Mouse (Mus musculus) midbrain, embryonic 14.5 days (tissue): ENCODE data around the gene C9orf72. TPM values are rescaled to one million over a fixed set of nuclear protein-coding genes. Genes with fewer than 3 reads are reported as not detected.
"Not testable (repeated sequence)": the region's sequence is repeated elsewhere in the genome, so short reads cannot be mapped to it uniquely, and the experiment has no call there.

ENCODE experiments used
- ATAC-seq: fragments of 200-750 bp; cut with Nextera tagmentation; 2 replicates; pipeline ENCODE4 v1.8.0; 2017; ENCODE audit warnings: moderate number of reproducible peaks, moderate library complexity; ENCODE audit not compliant: low FRiP score, low TSS enrichment
- DNase-seq: peaks from one replicate; pipeline ENCODE4 v3.0.0-alpha.2; 2015
- H3K27ac ChIP-seq: fragments of 300-500 bp; sonication (generic); replicated peaks from 2 replicates; pipeline ENCODE4 v1.5.1; 2014; ENCODE audit warnings: mild to moderate bottlenecking, low read depth, low read length, moderate library complexity
- H3K27me3 ChIP-seq: fragments of 300-500 bp; sonication (generic); 2 replicates; pipeline ENCODE4 v1.6.1; 2014; ENCODE audit warnings: low read length, control low read depth, mixed read lengths; ENCODE audit not compliant: control insufficient read depth, insufficient read depth
- H3K36me3 ChIP-seq: fragments of 300-500 bp; sonication (generic); 2 replicates; pipeline ENCODE4 v1.6.1; 2014; ENCODE audit warnings: low read length, control low read depth; ENCODE audit not compliant: control insufficient read depth, insufficient read depth
- H3K4me1 ChIP-seq: fragments of 300-500 bp; sonication (generic); 2 replicates; pipeline ENCODE4 v1.6.1; 2014; ENCODE audit warnings: mild to moderate bottlenecking, antibody characterized with exemption, low read length, control low read depth; ENCODE audit not compliant: control insufficient read depth, insufficient read depth
- H3K4me2 ChIP-seq: fragments of 300-500 bp; sonication (generic); 2 replicates; pipeline ENCODE4 v1.6.1; 2014; ENCODE audit warnings: mild to moderate bottlenecking, low read length, moderate library complexity
- H3K4me3 ChIP-seq: fragments of 300-500 bp; sonication (generic); replicated peaks from 2 replicates; pipeline ENCODE4 v1.5.1; 2014; ENCODE audit warnings: low read depth, low read length
- H3K9ac ChIP-seq: fragments of 300-500 bp; sonication (generic); replicated peaks from 2 replicates; pipeline ENCODE4 v1.6.1; 2014; ENCODE audit warnings: mild to moderate bottlenecking, low read length, moderate library complexity
- H3K9me3 ChIP-seq: fragments of 300-500 bp; sonication (generic); 2 replicates; pipeline ENCODE4 v1.6.1; 2016; ENCODE audit warnings: low read length, control low read depth, mixed read lengths; ENCODE audit not compliant: control insufficient read depth
- WGBS: fragments of 180-500 bp; shearing (Covaris S2); extraction: QIAGEN DNeasy Blood & Tissue Kit; methylation state at CpG from one replicate; pipeline ENCODE4 v1.1.7; 2014; 5-methylcytosine and 5-hydroxymethylcytosine counted together
- polyA plus RNA-seq: library from polyadenylated mRNA; unstranded; fragments of >200 nt; fragmentation: Nextera tagmentation; extraction: Ambion mirVana; gene quantifications from 2 replicates; pipeline ENCODE4 v1.2.1, GENCODE M21; 2014

The C9orf72 gene
- 48.2 and 52.8 TPM in 2 replicates for polyA plus RNA-seq

DNA sequence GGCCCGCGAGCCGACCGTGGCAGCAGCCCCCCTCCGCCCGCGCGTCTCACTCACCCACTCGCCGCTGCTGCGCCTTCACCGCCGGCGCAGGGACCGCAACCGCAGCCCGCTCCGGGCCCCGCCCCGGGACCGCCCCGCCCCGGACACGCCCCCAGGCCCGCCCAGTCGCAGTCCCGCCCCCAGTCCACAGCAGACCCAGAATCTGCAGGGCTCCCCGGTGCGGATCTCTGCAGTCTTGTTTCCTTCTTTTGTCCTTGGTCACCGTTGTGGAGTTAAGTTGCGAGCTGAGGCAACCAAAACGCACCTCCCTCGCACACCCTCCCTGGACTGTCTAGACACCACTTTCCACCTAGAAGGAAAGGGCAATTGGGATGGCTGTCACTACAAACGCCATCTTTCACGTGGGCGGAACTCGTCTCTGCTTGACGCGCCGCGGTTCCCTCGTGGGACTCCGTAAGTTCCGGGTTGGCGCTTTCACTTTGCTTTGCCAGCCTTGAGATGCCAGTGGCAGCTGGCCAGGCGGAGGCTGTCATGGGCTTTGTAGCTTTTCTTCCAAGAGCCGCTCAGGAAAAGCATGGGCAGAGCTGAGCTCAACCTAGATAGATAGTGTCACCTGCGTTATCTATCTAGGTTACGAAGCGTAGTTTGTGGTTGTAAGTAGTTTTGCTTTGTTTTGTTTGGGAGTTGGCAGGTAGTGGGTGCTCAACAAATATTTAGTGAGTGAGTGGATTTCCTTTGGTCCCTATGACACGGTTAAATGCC, at the start of gene C9orf72:
Gene C9orf72, minus strand, starts transcription at position 442 of the 762 bp plus-strand sequence.
- ATAC-seq (peak; percentile 98), DNase-seq (peak; percentile 98)
- Histone ChIP-seq H3K36me3 (no peaks in the 10 kb centered on the region), H3K27me3 (no peaks in the 10 kb centered on the region), H3K9me3 (no peaks in the 10 kb centered on the region), H3K9ac (peak within 1 kb of the TSS; percentile 80), H3K4me3 (peak within 1 kb of the TSS; percentile 89), H3K27ac (peak within 1 kb of the TSS; percentile 89), H3K4me2 (peak within 1 kb of the TSS; percentile 81), H3K4me1 (peaks cover 10% of the 10 kb centered on the region; the same call in 1 of the 2 replicates)
- WGBS = under 1% methylated on average over 51 of the region's 51 CpGs

- no peak overlapping the region for H3K4me2 ChIP-seq
- no peak overlapping the region for H3K9ac ChIP-seq
- H3K27me3 ChIP-seq = no peaks in the 10 kb centered on the region
- whole genome bisulfite sequencing = 76% methylated on average over 9 of the region's 9 CpGs
- no peaks in the 10 kb centered on the region for H3K9me3 ChIP-seq
- ATAC-seq = no peak
- H3K4me1 ChIP-seq = no peaks in the 10 kb centered on the region
- DNase-seq = no peak
- H3K36me3 ChIP-seq = no peaks in the 10 kb centered on the region
- no peak overlapping the region for H3K4me3 ChIP-seq
- no peak overlapping the region for H3K27ac ChIP-seq
Measured at GRCm38 (mm10) chr4:35259006-35259405, 33.0 kb upstream of the C9orf72 start.

DNA sequence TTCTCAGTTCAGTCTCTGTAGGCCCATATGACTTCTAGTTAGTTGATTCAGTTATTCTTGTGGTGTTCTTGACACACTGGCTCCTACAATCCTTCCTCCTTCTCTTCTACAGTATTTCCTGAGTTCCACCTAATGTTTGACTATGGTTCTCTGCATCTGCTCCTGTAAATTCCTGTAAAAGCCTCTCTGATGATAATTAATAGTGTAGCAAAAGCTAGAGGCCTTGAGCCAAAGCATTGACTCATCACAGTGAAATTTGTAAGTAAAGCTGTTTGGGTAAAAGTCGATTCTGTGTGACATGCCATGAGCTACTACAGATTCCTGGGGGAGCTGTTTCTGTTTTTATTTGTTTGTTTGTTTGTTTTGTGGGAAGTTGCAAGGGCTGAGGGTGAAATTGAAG, 18.0 kb upstream of the C9orf72 start:
- H3K9ac ChIP-seq = no peak overlapping the region
- no peaks in the 10 kb centered on the region for H3K36me3 ChIP-seq
- H3K27ac ChIP-seq = no peak overlapping the region
- WGBS = 87% methylated on average over 1 of the region's 1 CpGs
- H3K4me1 ChIP-seq = no peaks in the 10 kb centered on the region
- no peak overlapping the region for H3K4me3 ChIP-seq
- DNase-seq (no peak), ATAC-seq (no peak)
- H3K4me2 ChIP-seq = no peak overlapping the region
- no peaks in the 10 kb centered on the region for H3K9me3 ChIP-seq
- no peaks in the 10 kb centered on the region for H3K27me3 ChIP-seq

DNA sequence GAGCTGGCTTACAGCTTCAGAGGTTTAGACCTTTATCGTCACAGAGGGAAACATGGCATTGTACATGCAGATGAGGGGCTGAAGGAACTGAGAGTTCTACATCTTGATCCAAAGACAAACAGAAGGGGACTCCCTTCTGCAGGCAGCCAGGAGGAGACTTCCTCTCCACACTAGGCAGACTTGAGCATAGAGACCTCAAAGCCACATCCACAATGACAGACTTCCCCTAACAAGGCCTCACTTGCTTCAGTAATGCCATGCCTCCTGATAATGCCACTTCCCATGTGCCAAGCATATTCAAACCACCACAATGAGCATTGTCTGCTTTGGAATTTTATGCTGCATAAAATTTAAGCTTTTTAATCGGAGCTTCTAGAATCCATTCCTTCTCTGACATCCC, 15.8 kb upstream of the C9orf72 start:
- H3K4me2 ChIP-seq = no peak overlapping the region
- DNase-seq (no peak), ATAC-seq (no peak)
- H3K36me3 ChIP-seq = no peaks in the 10 kb centered on the region
- no peak overlapping the region for H3K4me3 ChIP-seq
- H3K9me3 ChIP-seq = no peaks in the 10 kb centered on the region
- 84% methylated on average over 2 of the region's 2 CpGs for WGBS
- H3K27ac ChIP-seq = no peak overlapping the region
- no peaks in the 10 kb centered on the region for H3K4me1 ChIP-seq
- no peaks in the 10 kb centered on the region for H3K27me3 ChIP-seq
- H3K9ac ChIP-seq = no peak overlapping the region

DNA sequence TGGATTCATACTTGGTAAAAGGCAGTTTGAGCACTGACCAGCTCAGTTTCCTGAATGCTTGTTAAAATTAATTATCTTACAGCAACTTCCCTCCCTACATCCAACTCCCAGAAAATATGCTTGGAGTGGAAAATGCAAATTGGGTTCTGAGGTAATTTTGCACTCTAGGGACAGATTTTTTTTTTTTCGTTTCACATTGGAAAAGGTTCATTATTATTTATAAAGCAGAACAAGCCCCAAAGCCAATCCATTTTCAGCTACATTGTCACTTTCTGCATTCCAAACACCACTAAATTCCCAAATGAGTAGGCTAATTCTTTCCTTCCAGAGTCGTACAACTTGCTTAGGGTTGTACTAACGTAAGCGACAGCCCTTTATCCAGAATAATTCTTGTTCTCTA, 12.7 kb upstream of the C9orf72 start:
- Histone ChIP-seq H3K4me3 (no peak overlapping the region), H3K27ac (no peak overlapping the region), H3K9ac (no peak overlapping the region), H3K9me3 (no peaks in the 10 kb centered on the region), H3K27me3 (no peaks in the 10 kb centered on the region), H3K36me3 (no peaks in the 10 kb centered on the region), H3K4me1 (no peaks in the 10 kb centered on the region), H3K4me2 (no peak overlapping the region)
- ATAC-seq (no peak), DNase-seq (peak; percentile 75)
- 32% methylated on average over 4 of the region's 4 CpGs for WGBS

DNA sequence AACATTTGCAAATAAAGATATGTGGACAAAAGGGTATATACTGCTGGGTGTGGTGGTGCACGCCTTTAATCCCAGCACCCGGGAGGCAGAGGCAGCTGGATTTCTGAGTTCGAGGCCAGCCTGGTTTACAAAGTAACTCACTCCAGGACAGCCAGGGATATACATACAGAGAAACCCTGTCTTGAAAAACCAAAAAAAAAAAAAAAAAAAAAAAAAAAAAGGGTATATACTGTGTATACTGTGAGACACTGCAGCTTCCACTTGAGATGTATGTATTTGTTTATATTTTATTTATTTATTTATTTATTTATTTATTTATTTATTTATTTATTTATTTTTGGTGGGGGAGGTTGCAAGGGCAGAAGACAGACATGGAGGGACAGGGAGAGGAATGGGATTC, 12.3 kb upstream of the C9orf72 start:
- not testable (repeated sequence) for H3K9me3 ChIP-seq, DNase-seq, H3K4me1 ChIP-seq, H3K4me2 ChIP-seq, H3K27me3 ChIP-seq, H3K27ac ChIP-seq, H3K4me3 ChIP-seq, ATAC-seq, H3K9ac ChIP-seq, H3K36me3 ChIP-seq
- WGBS = 87% methylated on average over 3 of the region's 3 CpGs

GRCm38 (mm10) chr4:35236313-35236712, 10.3 kb upstream of the C9orf72 start:
- no peak overlapping the region for H3K9ac ChIP-seq
- H3K27me3 ChIP-seq = no peaks in the 10 kb centered on the region
- DNase-seq = no peak
- no peak for ATAC-seq
- H3K4me2 ChIP-seq = no peak overlapping the region
- H3K4me1 ChIP-seq = no peaks in the 10 kb centered on the region
- no peak overlapping the region for H3K27ac ChIP-seq
- no peaks in the 10 kb centered on the region for H3K9me3 ChIP-seq
- no peak overlapping the region for H3K4me3 ChIP-seq
- WGBS = 93% methylated on average over 2 of the region's 2 CpGs
- no peaks in the 10 kb centered on the region for H3K36me3 ChIP-seq

DNA sequence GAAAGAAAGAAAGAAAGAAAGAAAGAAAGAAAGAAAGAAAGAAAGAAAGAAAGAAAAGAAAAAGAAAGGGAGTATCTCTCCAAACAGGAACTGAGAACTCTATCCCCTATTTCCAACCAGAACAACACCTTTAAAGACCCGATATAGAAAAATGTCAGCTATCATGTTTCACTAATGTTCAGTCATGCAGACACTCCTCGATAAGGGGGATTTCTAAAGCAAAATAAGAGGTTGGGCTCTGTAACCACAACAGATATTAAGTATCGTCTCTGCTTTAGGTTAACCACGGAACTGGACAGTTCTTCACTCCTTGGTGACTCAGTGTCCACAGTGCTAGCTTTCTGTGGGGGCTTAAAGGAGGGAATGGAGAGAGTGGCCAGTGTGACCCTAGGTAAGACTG, 2.3 kb upstream of the C9orf72 start:
- peaks cover 10% of the 10 kb centered on the region; the same call in 1 of the 2 replicates for H3K4me1 ChIP-seq
- ATAC-seq (no peak), DNase-seq (no peak)
- H3K36me3 ChIP-seq = no peaks in the 10 kb centered on the region
- no peaks in the 10 kb centered on the region for H3K27me3 ChIP-seq
- H3K9me3 ChIP-seq = no peaks in the 10 kb centered on the region
- no peak overlapping the region for H3K9ac ChIP-seq
- WGBS = 76% methylated on average over 4 of the region's 4 CpGs
- H3K4me2 ChIP-seq = no peak overlapping the region
- no peak overlapping the region for H3K27ac ChIP-seq
- H3K4me3 ChIP-seq = no peak overlapping the region

- 16% methylated on average over 9 of the region's 9 CpGs for WGBS
Measured at GRCm38 (mm10) chr4:35226496-35226992, 569 bp upstream of the C9orf72 start.

More at GRCm38 (mm10) chr4:35226496-35226992, 569 bp upstream of the C9orf72 start:
- H3K36me3 ChIP-seq = no peaks in the 10 kb centered on the region
- DNase-seq = no peak
- peak overlapping the region; percentile 89 for H3K27ac ChIP-seq
- H3K4me2 ChIP-seq = peak overlapping the region; percentile 81
- peak overlapping the region; percentile 51 for H3K9ac ChIP-seq
- H3K9me3 ChIP-seq = no peaks in the 10 kb centered on the region
- H3K27me3 ChIP-seq = no peaks in the 10 kb centered on the region
- ATAC-seq = peak; percentile 57
- peak overlapping the region; percentile 89 for H3K4me3 ChIP-seq
- peaks cover 10% of the 10 kb centered on the region; the same call in 1 of the 2 replicates for H3K4me1 ChIP-seq
